ENCODE assay signal across 13 mouse cellular contexts in genomic region chr17:31315046-31315792, GRCm38 (mm10). TPM values are rescaled to one million over a fixed set of nuclear protein-coding genes. Genes with fewer than 3 reads are reported as not detected.
DNase-seq lines count a peak whose midpoint lies in the region; ATAC-seq lines count a peak whose summit lies in the region.
"Had no signal": no experiment of that assay in that cellular context is flagged by ENCODE, and none has a peak within 500 bp of the region (broad histone marks: within the 10 kb centered on the region; RNA-seq: fewer than 3 reads in every experiment).

No protein-coding gene starts in this region.

- H3K4me3 ChIP-seq in heart, embryonic 13.5 days: no peak overlapping the region
- H3K4me3 ChIP-seq in embryonic facial prominence, embryonic 14.5 days (ENCODE audit: low read depth, low read length): no peak overlapping the region
- no peak overlapping the region for H3K4me3 ChIP-seq in hindbrain, embryonic 13.5 days
- no peak overlapping the region for H3K4me3 ChIP-seq in neural tube, embryonic 15.5 days (replicated peaks)

- H3K27me3 ChIP-seq in heart, embryonic 13.5 days (replicated peaks): no peaks in the 10 kb centered on the region
- no peaks in the 10 kb centered on the region for H3K27me3 ChIP-seq in embryonic facial prominence, embryonic 14.5 days (replicated peaks; ENCODE audit: control insufficient read depth, insufficient read depth, low read length)
- H3K27me3 ChIP-seq in hindbrain, embryonic 13.5 days: no peaks in the 10 kb centered on the region
- no peaks in the 10 kb centered on the region for H3K27me3 ChIP-seq in neural tube, embryonic 15.5 days (replicated peaks)

- no peak overlapping the region for H3K4me2 ChIP-seq in heart, embryonic 13.5 days
- H3K4me2 ChIP-seq in embryonic facial prominence, embryonic 14.5 days (ENCODE audit: low read depth, low read length): no peak overlapping the region
- no peak overlapping the region for H3K4me2 ChIP-seq in hindbrain, embryonic 13.5 days
- no peak overlapping the region for H3K4me2 ChIP-seq in neural tube, embryonic 15.5 days

- DNase-seq in heart, adult 8-10 months (ENCODE audit: low spot score): no peak
- no peak for DNase-seq in embryonic facial prominence, embryonic 14.5 days (ENCODE audit: low spot score)
- no peak for DNase-seq in kidney, postnatal 10 days
- DNase-seq: cerebellum, adult 2 months; layer of hippocampus, postnatal 36 days; right cerebral cortex, postnatal 25 days; thymus, adult 2 months had no signal

- H3K9me3 ChIP-seq in heart, embryonic 13.5 days: no peaks in the 10 kb centered on the region
- no peaks in the 10 kb centered on the region for H3K9me3 ChIP-seq in embryonic facial prominence, embryonic 14.5 days (ENCODE audit: control insufficient read depth, low read length)
- no peaks in the 10 kb centered on the region for H3K9me3 ChIP-seq in hindbrain, embryonic 13.5 days
- no peaks in the 10 kb centered on the region for H3K9me3 ChIP-seq in neural tube, embryonic 15.5 days (replicated peaks)

- H3K4me1 ChIP-seq in heart, embryonic 13.5 days: peaks cover 18% of the 10 kb centered on the region
- H3K4me1 ChIP-seq in embryonic facial prominence, embryonic 14.5 days (ENCODE audit: control insufficient read depth, insufficient read depth, low read length): no peaks in the 10 kb centered on the region
- peaks cover 25% of the 10 kb centered on the region for H3K4me1 ChIP-seq in hindbrain, embryonic 13.5 days (replicated peaks)
- H3K4me1 ChIP-seq in neural tube, embryonic 15.5 days: peaks cover 10% of the 10 kb centered on the region

- H3K27ac ChIP-seq in heart, embryonic 13.5 days (replicated peaks): peak overlapping the region; percentile 71
- H3K27ac ChIP-seq in embryonic facial prominence, embryonic 14.5 days (replicated peaks; ENCODE audit: low read depth, low read length): no peak overlapping the region
- H3K27ac ChIP-seq in hindbrain, embryonic 13.5 days: peak overlapping the region; percentile 61; the same call in 1 of the 2 replicates
- H3K27ac ChIP-seq in neural tube, embryonic 15.5 days (replicated peaks): peak overlapping the region; percentile 45; the same call in 1 of the 2 replicates
- H3K27ac ChIP-seq: liver, embryonic 14.5 days had no signal

- WGBS in heart, embryonic 13.5 days: 19% methylated on average over 13 of the region's 13 CpGs
- WGBS in embryonic facial prominence, embryonic 14.5 days: 35% methylated on average over 13 of the region's 13 CpGs
- WGBS in hindbrain, embryonic 13.5 days: 19% methylated on average over 13 of the region's 13 CpGs
- WGBS in neural tube, embryonic 15.5 days: 20% methylated on average over 13 of the region's 13 CpGs

- no peak for ATAC-seq in heart, embryonic 13.5 days (ENCODE audit: extremely low read depth, insufficient number of reproducible peaks, low FRiP score, low TSS enrichment)
- ATAC-seq in embryonic facial prominence, embryonic 14.5 days (ENCODE audit: low read depth): 0 out of 2 replicates have a peak, but pooled peaks have one; percentile 50
- ATAC-seq in hindbrain, embryonic 13.5 days (ENCODE audit: low FRiP score): peak; percentile 38
- ATAC-seq in neural tube, embryonic 15.5 days (ENCODE audit: low FRiP score): peak; percentile 24; the same call in 1 of the 2 replicates
- no peak for ATAC-seq in activated CD4-positive, CD25-positive, alpha-beta regulatory T cell, adult 4 months
- ATAC-seq: inflammation-experienced regulatory T-cells, adult 6 months had no signal

- H3K36me3 ChIP-seq in heart, embryonic 13.5 days: no peaks in the 10 kb centered on the region; the same call in 1 of the 2 replicates
- no peaks in the 10 kb centered on the region for H3K36me3 ChIP-seq in embryonic facial prominence, embryonic 14.5 days (ENCODE audit: control insufficient read depth, insufficient read depth, low read length)
- H3K36me3 ChIP-seq in hindbrain, embryonic 13.5 days: peaks cover 28% of the 10 kb centered on the region
- H3K36me3 ChIP-seq in neural tube, embryonic 15.5 days: 0 out of 2 replicates have a peak, but pooled peaks cover 3% of the 10 kb centered on the region

- H3K9ac ChIP-seq in heart, embryonic 13.5 days: peak overlapping the region; percentile 55; the same call in 1 of the 2 replicates
- H3K9ac ChIP-seq in embryonic facial prominence, embryonic 14.5 days (ENCODE audit: low read depth, low read length): no peak overlapping the region
- no peak overlapping the region for H3K9ac ChIP-seq in hindbrain, embryonic 13.5 days
- H3K9ac ChIP-seq in neural tube, embryonic 15.5 days (replicated peaks): no peak overlapping the region
- H3K9ac ChIP-seq: liver, embryonic 14.5 days had no signal

RNA-seq across cellular contexts. Expression of gene Slc37a1, which starts 28.6 kb away (rescaled TPM):
- 6.5 and 6.7 TPM in 2 replicates for polyA plus RNA-seq in heart, embryonic 13.5 days (2015; fragmentation: Nextera tagmentation; extraction: Ambion mirVana)
- total RNA-seq in heart, adult 8-10 months (2022): 10 to 100 TPM in 2 of 4 experiments, 1 to 10 TPM in 2; 7.9 to 11.9 (median 10.0) TPM
- 3.2 TPM in 2 replicates for polyA plus RNA-seq in embryonic facial prominence, embryonic 14.5 days (2014; fragmentation: Nextera tagmentation; extraction: Ambion mirVana)
- 13.2 and 15.5 TPM in 2 replicates for polyA plus RNA-seq in hindbrain, embryonic 13.5 days (2015; fragmentation: Nextera tagmentation; extraction: Ambion mirVana)
- polyA plus RNA-seq in neural tube, embryonic 15.5 days (2015; fragmentation: Nextera tagmentation; extraction: Ambion mirVana): 9.0 and 10.9 TPM in 2 replicates
- 10 to 100 TPM; 20.5 to 26.2 TPM for polyA plus RNA-seq in activated CD4-positive, CD25-positive, alpha-beta regulatory T cell, adult 4 months (2017; shearing (Covaris generic))

RNA-seq across cellular contexts. Expression of gene Rsph1, which starts 38.0 kb away (rescaled TPM):
- 1.4 and 1.6 TPM in 2 replicates for polyA plus RNA-seq in heart, embryonic 13.5 days (2015; fragmentation: Nextera tagmentation; extraction: Ambion mirVana)
- 1 to 10 TPM in 2 of 4 experiments, under 1 TPM in 2; 0.59 to 1.3 (median 0.91) TPM for total RNA-seq in heart, adult 8-10 months (2022)
- 2.8 and 7.8 TPM in 2 replicates for polyA plus RNA-seq in embryonic facial prominence, embryonic 14.5 days (2014; fragmentation: Nextera tagmentation; extraction: Ambion mirVana)
- 5.4 and 9.0 TPM in 2 replicates for polyA plus RNA-seq in hindbrain, embryonic 13.5 days (2015; fragmentation: Nextera tagmentation; extraction: Ambion mirVana)
- polyA plus RNA-seq in neural tube, embryonic 15.5 days (2015; fragmentation: Nextera tagmentation; extraction: Ambion mirVana): 3.4 and 3.9 TPM in 2 replicates
- polyA plus RNA-seq in activated CD4-positive, CD25-positive, alpha-beta regulatory T cell, adult 4 months (2017; shearing (Covaris generic)): 1 to 10 TPM in 1 of 2 experiments, under 1 TPM in 1; 0.86 to 2.7 TPM

Comparison
In these comparisons a context has a peak if more than half of its experiments do, and no peak if none do; other contexts are left out.
1. ATAC-seq: peak in embryonic facial prominence, embryonic 14.5 days (single experiment), hindbrain, embryonic 13.5 days (single experiment) and neural tube, embryonic 15.5 days (single experiment); none in heart, embryonic 13.5 days (single experiment) and activated CD4-positive, CD25-positive, alpha-beta regulatory T cell, adult 4 months (single experiment).